Mouse (Mus musculus) heart, adult 2 months (tissue): Measurements from ENCODE around the gene Bbs7. TPM values are rescaled to one million over a fixed set of nuclear protein-coding genes. Genes with fewer than 3 reads are reported as not detected.
A peak's percentile ranks its signal among the peaks of the same experiment; 100 is the strongest.
"Not testable (repeated sequence)": the region's sequence is repeated elsewhere in the genome, so short reads cannot be mapped to it uniquely, and the experiment has no call there.

Source experiments
- DNase-seq, 2 experiments: peaks; one replicate each; pipeline ENCODE4 v3.0.0; 2021
- H3K27ac ChIP-seq: fragments of 200-600 bp; 2 replicates; pipeline ENCODE4 v1.8.1; 2022
- H3K27me3 ChIP-seq: fragments of 200-500 bp; 2 replicates; pipeline ENCODE4 v1.6.1; 2012; ENCODE audit warnings: mild to moderate bottlenecking, low read length, inconsistent platforms, mixed read lengths; ENCODE audit not compliant: control insufficient read depth, insufficient read depth
- H3K36me3 ChIP-seq: fragments of 200-500 bp; 2 replicates; pipeline ENCODE4 v1.6.1; 2012; ENCODE audit warnings: low read length, inconsistent platforms; ENCODE audit not compliant: control insufficient read depth, insufficient read depth
- H3K4me1 ChIP-seq: fragments of 200-500 bp; 2 replicates; pipeline ENCODE4 v1.6.1; 2011; ENCODE audit warnings: low read length; ENCODE audit not compliant: control insufficient read depth, insufficient read depth
- H3K4me3 ChIP-seq: fragments of 200-600 bp; 2 replicates; pipeline ENCODE4 v1.8.1; 2022
- H3K79me2 ChIP-seq: fragments of 200-500 bp; replicated peaks from 2 replicates; pipeline ENCODE4 v1.6.1; 2012; ENCODE audit warnings: mild to moderate bottlenecking, inconsistent platforms, low read length, moderate library complexity, mixed read lengths; ENCODE audit not compliant: control insufficient read depth, insufficient read depth
- H3K9ac ChIP-seq: fragments of 200-500 bp; 2 replicates; pipeline ENCODE4 v1.6.1; 2012; ENCODE audit warnings: low read depth, mild to moderate bottlenecking, control low read depth, inconsistent platforms, low read length, mixed read lengths
- CTCF ChIP-seq: fragments of 200-600 bp; IDR thresholded peaks from 2 replicates; pipeline ENCODE4 v1.8.1; 2022; ENCODE audit warnings: antibody characterized with exemption, mild to moderate bottlenecking, moderate library complexity
- EP300 ChIP-seq: fragments of 200-500 bp; IDR thresholded peaks from 2 replicates; pipeline ENCODE4 v1.6.1; 2011; ENCODE audit warnings: low read depth, low read length, control low read depth; ENCODE audit not compliant: insufficient read depth
- POLR2A ChIP-seq: fragments of 200-500 bp; IDR thresholded peaks from 2 replicates; pipeline ENCODE4 v1.6.1; 2011; ENCODE audit warnings: mild to moderate bottlenecking, low read depth, low read length, control low read depth; ENCODE audit not compliant: insufficient read depth
- whole genome bisulfite sequencing: fragments of 180-500 bp; shearing (Covaris S2); methylation state at CpG from one replicate; pipeline ENCODE4 v1.1.7; 2018; 5-methylcytosine and 5-hydroxymethylcytosine counted together
- intact Hi-C: fragments of 180-260 bp; cut with DNase I; formaldehyde crosslinking; loops from one replicate; pipeline ENCODE4 v1.15.1; 2025
- polyA plus RNA-seq: library from polyadenylated mRNA; depleted of rRNA; stranded (reverse); fragments of >200 nt; gene quantifications from 2 replicates; pipeline ENCODE4 v1.2.3, GENCODE M21; 2012
- total RNA-seq, 2 experiments: library from RNA; stranded (reverse); gene quantifications; 2 replicates each; pipeline ENCODE4 v1.2.3; 2021

Bbs7 gene
- total and polyA plus RNA-seq, 3 experiments: 1.6 to 6.8 (median 4.9) TPM

- H3K36me3 ChIP-seq, H3K79me2 ChIP-seq, H3K27ac ChIP-seq, H3K9ac ChIP-seq, DNase-seq, intact Hi-C loops, H3K27me3 ChIP-seq, H3K4me3 ChIP-seq, H3K4me1 ChIP-seq: not testable (repeated sequence)
- WGBS: 87% methylated on average over 8 of the region's 9 CpGs
- TF ChIP-seq CTCF: 0 out of 2 replicates have a peak, but pooled peaks have one; percentile 7
Measured at GRCm38 (mm10) chr3:36599773-36600172, 13.5 kb downstream of the Bbs7 start.

GRCm38 (mm10) chr3:36598811-36599210 is 14.5 kb downstream of the Bbs7 start:
- 57% methylated on average over 3 of the region's 3 CpGs for WGBS
- no peak for TF ChIP-seq POLR2A
- no peak for TF ChIP-seq CTCF
- no peak for TF ChIP-seq EP300
- DNase-seq: no peak

GRCm38 (mm10) chr3:36571827-36572378 is 41.4 kb downstream of the Bbs7 start, which contains the start of gene Ccna2:
Gene Ccna2 (minus strand): TSS chr3:36572150.
- H3K27ac ChIP-seq: peak within 1 kb of the TSS; percentile 72
- peaks cover 2% of the 10 kb centered on the region; the same call in 1 of the 2 replicates for H3K79me2 ChIP-seq
- peak within 1 kb of the TSS; percentile 60 for H3K4me3 ChIP-seq
- under 1% methylated on average over 60 of the region's 60 CpGs for WGBS
- intact Hi-C loops: loop anchor here (1.0 to 10.0 kb wide), 3 partner anchors 20 to 507 kb away; partner anchors contain the start of genes 1810062G17Rik, Acad9, Anxa5 and Exosc9
- DNase-seq: peak; percentile 97 to 99
- H3K36me3 ChIP-seq: no peaks in the 10 kb centered on the region
- peak within 1 kb of the TSS; percentile 50 for H3K9ac ChIP-seq
- H3K4me1 ChIP-seq: no peaks in the 10 kb centered on the region
- no peaks in the 10 kb centered on the region for H3K27me3 ChIP-seq
- TF ChIP-seq POLR2A: peak; percentile 78
- TF ChIP-seq CTCF: peak; percentile 82
- no peak; the same call in 1 of the 2 replicates for TF ChIP-seq EP300

More at GRCm38 (mm10) chr3:36598811-36599210, 14.5 kb downstream of the Bbs7 start:
- Histone ChIP-seq H3K4me3 (no peak overlapping the region), H3K27ac (no peak overlapping the region), H3K79me2 (no peaks in the 10 kb centered on the region), H3K27me3 (no peaks in the 10 kb centered on the region), H3K9ac (no peak overlapping the region), H3K36me3 (no peaks in the 10 kb centered on the region), H3K4me1 (no peaks in the 10 kb centered on the region)
- intact Hi-C loops: no loop called here

GRCm38 (mm10) chr3:36571361-36571826 is 41.9 kb downstream of the Bbs7 start:
- intact Hi-C loops: loop anchor here (5.0 to 10.0 kb wide), 2 partner anchors 94 to 507 kb away; partner anchors contain the start of genes 1810062G17Rik, Acad9 and Anxa5
- Histone ChIP-seq H3K4me3 (peak overlapping the region; percentile 60), H3K4me1 (no peaks in the 10 kb centered on the region), H3K79me2 (peaks cover 2% of the 10 kb centered on the region; the same call in 1 of the 2 replicates), H3K9ac (no peak overlapping the region), H3K27me3 (no peaks in the 10 kb centered on the region), H3K36me3 (no peaks in the 10 kb centered on the region), H3K27ac (no peak overlapping the region)
- TF ChIP-seq POLR2A (no peak), EP300 (no peak), CTCF (no peak)
- WGBS: under 1% methylated on average over 46 of the region's 46 CpGs
- no peak for DNase-seq

GRCm38 (mm10) chr3:36569836-36570235 is 43.4 kb downstream of the Bbs7 start:
- no peaks in the 10 kb centered on the region for H3K4me1 ChIP-seq
- H3K4me3 ChIP-seq: no peak overlapping the region
- no peak overlapping the region for H3K9ac ChIP-seq
- TF ChIP-seq POLR2A: no peak
- TF ChIP-seq EP300: no peak
- no peak for TF ChIP-seq CTCF
- no peak for DNase-seq
- H3K27ac ChIP-seq: no peak overlapping the region
- intact Hi-C loops: loop anchor here (5.0 to 10.0 kb wide), 2 partner anchors 93 to 505 kb away; partner anchors contain the start of genes 1810062G17Rik, Acad9 and Anxa5
- no peaks in the 10 kb centered on the region for H3K36me3 ChIP-seq
- no peaks in the 10 kb centered on the region for H3K27me3 ChIP-seq
- WGBS: 56% methylated on average over 5 of the region's 5 CpGs
- H3K79me2 ChIP-seq: peaks cover 2% of the 10 kb centered on the region; the same call in 1 of the 2 replicates

- Histone ChIP-seq H3K4me1 (no peaks in the 10 kb centered on the region), H3K27ac (no peak overlapping the region), H3K36me3 (no peaks in the 10 kb centered on the region; the same call in 1 of the 2 replicates), H3K4me3 (no peak overlapping the region), H3K27me3 (no peaks in the 10 kb centered on the region), H3K79me2 (no peaks in the 10 kb centered on the region; the same call in 1 of the 2 replicates), H3K9ac (no peak overlapping the region)
- TF ChIP-seq POLR2A: no peak
- TF ChIP-seq EP300: no peak
- TF ChIP-seq CTCF: no peak
- no peak for DNase-seq
- intact Hi-C loops: no loop called here
- 93% methylated on average over 3 of the region's 3 CpGs for WGBS
Measured at GRCm38 (mm10) chr3:36563666-36564065, 49.6 kb downstream of the Bbs7 start.
